In genomic region chr4:151010316-151010715, GRCm38 (mm10) we compare ENCODE assay signal across 34 mouse cellular contexts. TPM values are rescaled to one million over a fixed set of nuclear protein-coding genes. Genes with fewer than 3 reads are reported as not detected.
DNase-seq lines count a peak whose midpoint lies in the region; TF ChIP-seq lines count a peak whose summit lies in the region.
"Had no signal": no experiment of that assay in that cellular context is flagged by ENCODE, and none has a peak within 500 bp of the region (broad histone marks: within the 10 kb centered on the region; RNA-seq: fewer than 3 reads in every experiment).

No protein-coding gene starts in this region.

- TF ChIP-seq POLR2A in lung, adult 2 months (IDR thresholded peaks at IDR 0.05; ENCODE audit: borderline replicate concordance, extremely low read depth, low read depth, low read length), result no peak

- peak; percentile 12 for DNase-seq in lung, adult 2 months
- peak; percentile 42 for DNase-seq in lung, postnatal 10 days
- DNase-seq in lung, postnatal 36 days, result peak; percentile 67
- no peak for DNase-seq in testis, postnatal 14 days (ENCODE audit: low spot score)
- no peak for DNase-seq in adrenal gland, postnatal 4 days (ENCODE audit: low spot score in 2 of 2)
- no peak for DNase-seq in layer of hippocampus, adult 2 months (ENCODE audit: low spot score in 2 of 2)
- DNase-seq: adrenal gland, postnatal 10 days; adrenal gland, postnatal 36 days; B cell, adult 2 months; cerebellum, adult 11 months; cerebellum, adult 2 months; cerebellum, adult 9-11 months; cerebellum, postnatal 25 days; gastrocnemius, postnatal 25 days; heart, adult 18-20 months; heart, postnatal 14 days; heart, postnatal 4 days had no signal

- TF ChIP-seq CTCF in lung, adult 2 months (IDR thresholded peaks at IDR 0.05; ENCODE audit: insufficient read depth, low read length), result no peak
- TF ChIP-seq CTCF in layer of hippocampus, adult 2 months (conservative IDR thresholded peaks at IDR 0.05), result no peak

- no peak overlapping the region for H3K27ac ChIP-seq in layer of hippocampus, adult 2 months
- H3K27ac ChIP-seq: embryonic facial prominence, embryonic 12.5 days; embryonic facial prominence, embryonic 15.5 days; forebrain, embryonic 12.5 days; forebrain, embryonic 15.5 days; heart, embryonic 10.5 days; heart, embryonic 13.5 days; hindbrain, embryonic 14.5 days; hindbrain, postnatal 0 days had no signal

- WGBS in lung, adult 2 months, result 76% methylated on average over 7 of the region's 7 CpGs

- H3K4me1 ChIP-seq in lung, adult 2 months (ENCODE audit: control insufficient read depth, insufficient read depth, low read length), result no peaks in the 10 kb centered on the region
- H3K4me1 ChIP-seq: embryonic facial prominence, embryonic 12.5 days; embryonic facial prominence, embryonic 15.5 days; forebrain, embryonic 12.5 days; forebrain, embryonic 15.5 days had no signal

- no peak overlapping the region for H3K4me3 ChIP-seq in lung, adult 2 months (replicated peaks; ENCODE audit: extremely low read depth, low read depth, low read length)
- no peak overlapping the region for H3K4me3 ChIP-seq in layer of hippocampus, adult 2 months
- H3K4me3 ChIP-seq: embryonic facial prominence, embryonic 12.5 days; embryonic facial prominence, embryonic 15.5 days; forebrain, embryonic 12.5 days; forebrain, embryonic 15.5 days; heart, embryonic 10.5 days; heart, embryonic 13.5 days had no signal

RNA-seq across cellular contexts. Expression of gene Uts2, which starts 13.4 kb away (rescaled TPM):
- not detected in 2 replicates for polyA plus RNA-seq in lung, adult 2 months (2012; rRNA removed)
- total RNA-seq in adrenal gland, postnatal 4 days (2021), result not detected
- total RNA-seq in layer of hippocampus, adult 2 months (2021), result not detected
- total RNA-seq: adrenal gland, adult 18-20 months; adrenal gland, postnatal 10 days; adrenal gland, postnatal 36 days; CH12.LX; common myeloid progenitor, adult 5-6 weeks; G1E; gastrocnemius, adult 8-10 months; gastrocnemius, postnatal 25 days; heart, adult 18-20 months; heart, postnatal 14 days; heart, postnatal 4 days; hindbrain, postnatal 0 days had no signal
- polyA plus RNA-seq: embryonic facial prominence, embryonic 12.5 days; embryonic facial prominence, embryonic 15.5 days; forebrain, embryonic 12.5 days; forebrain, embryonic 15.5 days; G1E; gonadal fat pad, adult 2 months; heart, embryonic 10.5 days; heart, embryonic 13.5 days; heart, embryonic 16.5 days; hindbrain, embryonic 11.5 days; hindbrain, embryonic 14.5 days; Patski had no signal

RNA-seq across cellular contexts. Expression of gene Per3, which starts 34.1 kb away (rescaled TPM):
- 16.6 and 22.6 TPM in 2 replicates for polyA plus RNA-seq in lung, adult 2 months (2012; rRNA removed)
- total RNA-seq in adrenal gland, postnatal 4 days (2021), result 10 to 100 TPM; 20.8 to 23.9 TPM
- total RNA-seq in layer of hippocampus, adult 2 months (2021), result 10 to 100 TPM; 31.6 to 35.6 TPM

RNA-seq across cellular contexts. Expression of gene Vamp3, which starts 47.4 kb away (rescaled TPM):
- 37.7 and 70.5 TPM in 2 replicates for polyA plus RNA-seq in lung, adult 2 months (2012; rRNA removed)
- 10 to 100 TPM; 90.2 to 93.8 TPM for total RNA-seq in adrenal gland, postnatal 4 days (2021)
- total RNA-seq in layer of hippocampus, adult 2 months (2021), result 10 to 100 TPM; 27.3 to 31.3 TPM

Comparison
In these comparisons a context has a peak if more than half of its experiments do, and no peak if none do; other contexts are left out.
1. DNase-seq: peak in lung, adult 2 months (single experiment), lung, postnatal 10 days (single experiment) and lung, postnatal 36 days (single experiment); none in testis, postnatal 14 days (single experiment), adrenal gland, postnatal 4 days (0 of 2) and layer of hippocampus, adult 2 months (0 of 2).